Comparison of ENCODE assay signal across 12 mouse cellular contexts in genomic region chr9:115214572-115215571, GRCm38 (mm10).
DNase-seq lines count a peak whose midpoint lies in the region; ATAC-seq and TF ChIP-seq lines count a peak whose summit lies in the region.
"Had no signal": no experiment of that assay in that cellular context is flagged by ENCODE, and none has a peak within 500 bp of the region (broad histone marks: within the 10 kb centered on the region; RNA-seq: fewer than 3 reads in every experiment).

No protein-coding gene starts in this region.

- no peak overlapping the region for H3K9ac ChIP-seq in heart, embryonic 13.5 days
- H3K9ac ChIP-seq in heart, embryonic 11.5 days (ENCODE audit: low read depth, low read length): no peak overlapping the region
- no peak overlapping the region for H3K9ac ChIP-seq in lung, embryonic 16.5 days (ENCODE audit: low read length)
- H3K9ac ChIP-seq in limb, embryonic 14.5 days (ENCODE audit: low read depth, low read length, severe bottlenecking): no peak overlapping the region
- H3K9ac ChIP-seq: liver, embryonic 15.5 days had no signal

- peaks cover 20% of the 10 kb centered on the region for H3K4me1 ChIP-seq in heart, embryonic 13.5 days
- H3K4me1 ChIP-seq in heart, embryonic 11.5 days (ENCODE audit: control insufficient read depth, insufficient read depth, low read length): peaks cover 14% of the 10 kb centered on the region
- H3K4me1 ChIP-seq in lung, embryonic 16.5 days (replicated peaks; ENCODE audit: control insufficient read depth, insufficient read depth, low read length): peaks cover 15% of the 10 kb centered on the region; the same call in 1 of the 2 replicates
- peaks cover 20% of the 10 kb centered on the region for H3K4me1 ChIP-seq in limb, embryonic 14.5 days (ENCODE audit: control insufficient read depth, insufficient read depth, low read length)

- peaks cover 5% of the 10 kb centered on the region; the same call in 1 of the 2 replicates for H3K9me3 ChIP-seq in heart, embryonic 13.5 days
- H3K9me3 ChIP-seq in heart, embryonic 11.5 days (replicated peaks; ENCODE audit: control insufficient read depth, low read length): peaks cover 3% of the 10 kb centered on the region
- no peaks in the 10 kb centered on the region for H3K9me3 ChIP-seq in lung, embryonic 16.5 days (ENCODE audit: control insufficient read depth, low read length)
- no peaks in the 10 kb centered on the region for H3K9me3 ChIP-seq in limb, embryonic 14.5 days (ENCODE audit: control insufficient read depth, low read length)
- H3K9me3 ChIP-seq: liver, embryonic 15.5 days had no signal

- WGBS in heart, embryonic 13.5 days: 23% methylated on average over 7 of the region's 7 CpGs
- WGBS in heart, embryonic 11.5 days (ENCODE audit: insufficient replicate concordance): 26% methylated on average over 7 of the region's 7 CpGs
- WGBS in lung, embryonic 16.5 days: 20% methylated on average over 7 of the region's 7 CpGs
- 16% methylated on average over 7 of the region's 7 CpGs for WGBS in limb, embryonic 14.5 days

- ATAC-seq in heart, embryonic 13.5 days (ENCODE audit: extremely low read depth, insufficient number of reproducible peaks, low FRiP score, low TSS enrichment): no peak
- no peak for ATAC-seq in heart, embryonic 11.5 days (replicated peaks; ENCODE audit: insufficient number of reproducible peaks, low FRiP score, low TSS enrichment)
- peak; percentile 41; the same call in 1 of the 2 replicates for ATAC-seq in lung, embryonic 16.5 days (ENCODE audit: low read depth)
- peak; percentile 55 for ATAC-seq in limb, embryonic 14.5 days (ENCODE audit: low FRiP score, low read depth)

- no peak for DNase-seq in lung, postnatal 14 days
- peak; percentile 39 for DNase-seq in embryo, embryonic 10 days (ENCODE audit: low spot score)
- DNase-seq in limb, embryonic 14.5 days (ENCODE audit: low spot score): no peak
- no peak for DNase-seq in MN1 (ENCODE audit: low spot score)
- DNase-seq in right cerebral cortex, postnatal 10 days (ENCODE audit: low spot score in 2 of 2): no peak
- DNase-seq: gastrocnemius, postnatal 10 days; heart, postnatal 4 days; right cerebral cortex, postnatal 14 days had no signal

- no peak overlapping the region for H3K4me3 ChIP-seq in heart, embryonic 13.5 days
- no peak overlapping the region for H3K4me3 ChIP-seq in heart, embryonic 11.5 days (ENCODE audit: low read depth, low read length)
- H3K4me3 ChIP-seq in lung, embryonic 16.5 days (ENCODE audit: low read length): no peak overlapping the region
- no peak overlapping the region for H3K4me3 ChIP-seq in limb, embryonic 14.5 days (replicated peaks; ENCODE audit: low read length)
- H3K4me3 ChIP-seq: liver, embryonic 15.5 days had no signal

- peak overlapping the region; percentile 24; the same call in 1 of the 2 replicates for H3K27ac ChIP-seq in heart, embryonic 13.5 days (replicated peaks)
- H3K27ac ChIP-seq in heart, embryonic 11.5 days (ENCODE audit: low read depth, low read length): no peak overlapping the region
- peak overlapping the region; percentile 20; the same call in 1 of the 2 replicates for H3K27ac ChIP-seq in lung, embryonic 16.5 days (ENCODE audit: low read length)
- 0 out of 2 replicates have a peak overlapping the region, but pooled peaks have one; percentile 46 for H3K27ac ChIP-seq in limb, embryonic 14.5 days (replicated peaks; ENCODE audit: low read depth, low read length)
- H3K27ac ChIP-seq: liver, embryonic 15.5 days had no signal

- no peaks in the 10 kb centered on the region for H3K36me3 ChIP-seq in heart, embryonic 13.5 days
- no peaks in the 10 kb centered on the region for H3K36me3 ChIP-seq in heart, embryonic 11.5 days (ENCODE audit: control insufficient read depth, insufficient read depth, low read length)
- H3K36me3 ChIP-seq in lung, embryonic 16.5 days (ENCODE audit: control insufficient read depth, insufficient read depth, low read length): no peaks in the 10 kb centered on the region
- no peaks in the 10 kb centered on the region; the same call in 1 of the 2 replicates for H3K36me3 ChIP-seq in limb, embryonic 14.5 days (ENCODE audit: control insufficient read depth, insufficient read depth, low read length)
- H3K36me3 ChIP-seq: liver, embryonic 15.5 days had no signal

- H3K4me2 ChIP-seq in heart, embryonic 13.5 days: no peak overlapping the region
- H3K4me2 ChIP-seq in heart, embryonic 11.5 days: no peak overlapping the region
- no peak overlapping the region for H3K4me2 ChIP-seq in lung, embryonic 16.5 days (ENCODE audit: low read depth, low read length)
- H3K4me2 ChIP-seq in limb, embryonic 14.5 days (replicated peaks; ENCODE audit: low read depth, low read length, severe bottlenecking): no peak overlapping the region
- H3K4me2 ChIP-seq: liver, embryonic 15.5 days had no signal

- H3K27me3 ChIP-seq in heart, embryonic 13.5 days (replicated peaks): no peaks in the 10 kb centered on the region
- no peaks in the 10 kb centered on the region for H3K27me3 ChIP-seq in heart, embryonic 11.5 days (ENCODE audit: control insufficient read depth, insufficient read depth, low read length)
- H3K27me3 ChIP-seq in lung, embryonic 16.5 days (ENCODE audit: control insufficient read depth, insufficient read depth, low read depth, low read length): no peaks in the 10 kb centered on the region
- H3K27me3 ChIP-seq in limb, embryonic 14.5 days (ENCODE audit: control insufficient read depth, insufficient read depth, low read length): no peaks in the 10 kb centered on the region
- H3K27me3 ChIP-seq: liver, embryonic 15.5 days had no signal

- TF ChIP-seq POLR2A in limb, embryonic 14.5 days (IDR thresholded peaks at IDR 0.05; ENCODE audit: borderline replicate concordance, extremely low read depth, insufficient read depth, insufficient read length): no peak

Comparison
In these comparisons a context has a peak if more than half of its experiments do, and no peak if none do; other contexts are left out.
1. ATAC-seq: peak in lung, embryonic 16.5 days (single experiment) and limb, embryonic 14.5 days (single experiment); none in heart, embryonic 13.5 days (single experiment) and heart, embryonic 11.5 days (single experiment).